Mouse (Mus musculus) B cell, adult (primary cell): ENCODE measurements around the gene Alx3. TPM values are rescaled to one million over a fixed set of nuclear protein-coding genes. Genes with fewer than 3 reads are reported as not detected.

ENCODE experiments used
- total RNA-seq: library from RNA; stranded (reverse); gene quantifications from 4 replicates; pipeline ENCODE4 v1.2.4, GENCODE M21; 2023; ENCODE audit not compliant: inconsistent age

Gene Alx3
- not detected in 4 replicates for total RNA-seq

GRCm38 (mm10) chr3:107594662-107595263, at the start of gene Alx3:
Gene Alx3, plus strand, starts transcription at chr3:107595031.

GRCm38 (mm10) chr3:107554842-107555241, 40.0 kb upstream of the Alx3 start, which contains the start of gene Ubl4b:
Gene Ubl4b, minus strand, starts transcription at chr3:107555073.

GRCm38 (mm10) chr3:107630682-107631522, 36.1 kb downstream of the Alx3 start, which contains the start of gene Gm10961:
Gene Gm10961, plus strand, starts transcription at chr3:107631322.

GRCm38 (mm10) chr3:107631523-107631958, 36.7 kb downstream of the Alx3 start, which contains the start of gene Strip1:
Gene Strip1, minus strand, starts transcription at chr3:107631694.

Other genes starting within 250 kb of the Alx3 start
- not detected in 4 replicates for gene Kcnc4, start 135.5 kb upstream of the Alx3 start, total RNA-seq
- gene Slc6a17, start 77.0 kb upstream of the Alx3 start, total RNA-seq = not detected in 4 replicates
- not detected in 4 replicates for gene Ubl4b, start 40.0 kb upstream of the Alx3 start, total RNA-seq
- gene Gm10961, start 36.3 kb downstream of the Alx3 start, total RNA-seq = not detected in 4 replicates
- 48.3 to 54.4 TPM (median 50.9 TPM) in 4 replicates for gene Strip1, start 36.7 kb downstream of the Alx3 start, total RNA-seq
- gene Ahcyl1, start 101.5 kb downstream of the Alx3 start, total RNA-seq = 66.3 to 72.5 TPM (median 68.1 TPM) in 4 replicates
- gene Csf1, start 165.4 kb downstream of the Alx3 start, total RNA-seq = 6.3 to 8.0 TPM (median 6.8 TPM) in 4 replicates